8 mouse cellular contexts compared by ENCODE assay signal in genomic region chr9:104379532-104380162, GRCm38 (mm10). TPM values are rescaled to one million over a fixed set of nuclear protein-coding genes. Genes with fewer than 3 reads are reported as not detected.
A peak's percentile ranks its signal among the peaks of the same experiment; 100 is the strongest.
DNase-seq lines count a peak whose midpoint lies in the region; ATAC-seq and TF ChIP-seq lines count a peak whose summit lies in the region.

No protein-coding gene starts in this region.

- H3K9me3 ChIP-seq in lung, embryonic 14.5 days (ENCODE audit: low read depth, low read length), result no peaks in the 10 kb centered on the region
- no peaks in the 10 kb centered on the region for H3K9me3 ChIP-seq in MEL (replicated peaks; ENCODE audit: insufficient read depth, low read length)
- no peaks in the 10 kb centered on the region for H3K9me3 ChIP-seq in embryonic facial prominence, embryonic 11.5 days (replicated peaks; ENCODE audit: control insufficient read depth, low read length)

- WGBS in lung, embryonic 14.5 days, result 56% methylated on average over 9 of the region's 9 CpGs
- WGBS in lung, adult 2 months, result 58% methylated on average over 9 of the region's 9 CpGs
- 66% methylated on average over 9 of the region's 9 CpGs for WGBS in embryonic facial prominence, embryonic 11.5 days

- peak; percentile 64 for TF ChIP-seq RAD21 in MEL (IDR thresholded peaks at IDR 0.05; ENCODE audit: low read depth, low read length)

- no peak overlapping the region for H3K27ac ChIP-seq in lung, embryonic 14.5 days (ENCODE audit: low read depth)
- H3K27ac ChIP-seq in MEL (ENCODE audit: control insufficient read depth, low read depth, low read length), result no peak overlapping the region
- no peak overlapping the region for H3K27ac ChIP-seq in embryonic facial prominence, embryonic 11.5 days (replicated peaks; ENCODE audit: low read depth, low read length)

- TF ChIP-seq CTCF in lung, embryonic 14.5 days (IDR thresholded peaks at IDR 0.05; ENCODE audit: low read depth), result peak; percentile 53
- TF ChIP-seq CTCF in lung, adult 2 months (IDR thresholded peaks at IDR 0.05; ENCODE audit: insufficient read depth, low read length), result no peak
- TF ChIP-seq CTCF in MEL (IDR thresholded peaks at IDR 0.05 in 2 of 3, conservative IDR thresholded peaks at IDR 0.05 in 1 of 3; ENCODE audit: control insufficient read depth in 1 of 3, insufficient read depth in 1 of 3, low read depth in 2 of 3, low read length in 3 of 3, poor library complexity in 1 of 3, severe bottlenecking in 1 of 3), result peak; percentile 10 to 69 (median 36); a peak in 3 of 6 replicates

- no peak for TF ChIP-seq POLR2A in lung, adult 2 months (IDR thresholded peaks at IDR 0.05; ENCODE audit: borderline replicate concordance, extremely low read depth, low read depth, low read length)
- no peak for TF ChIP-seq POLR2A in MEL (IDR thresholded peaks at IDR 0.05; ENCODE audit: control insufficient read depth in 1 of 2, insufficient read depth in 1 of 2, low read depth in 1 of 2, low read length in 2 of 2, poor library complexity in 1 of 2)

- no peak overlapping the region for H3K9ac ChIP-seq in lung, embryonic 14.5 days
- H3K9ac ChIP-seq in MEL (ENCODE audit: control insufficient read depth, low read depth, low read length, poor library complexity, severe bottlenecking), result no peak overlapping the region
- H3K9ac ChIP-seq in embryonic facial prominence, embryonic 11.5 days (replicated peaks; ENCODE audit: low read length), result no peak overlapping the region

- H3K4me3 ChIP-seq in lung, embryonic 14.5 days (ENCODE audit: low read depth, low read length), result no peak overlapping the region
- H3K4me3 ChIP-seq in lung, adult 2 months (replicated peaks; ENCODE audit: extremely low read depth, low read depth, low read length), result no peak overlapping the region
- H3K4me3 ChIP-seq in MEL (ENCODE audit: control insufficient read depth in 1 of 2, insufficient read depth in 1 of 2, low read depth in 2 of 2, low read length in 2 of 2), result no peak overlapping the region
- H3K4me3 ChIP-seq in embryonic facial prominence, embryonic 11.5 days (ENCODE audit: low read depth, low read length), result no peak overlapping the region

- H3K4me2 ChIP-seq in lung, embryonic 14.5 days, result no peak overlapping the region
- H3K4me2 ChIP-seq in embryonic facial prominence, embryonic 11.5 days (ENCODE audit: low read depth, low read length), result no peak overlapping the region

- H3K4me1 ChIP-seq in lung, embryonic 14.5 days (ENCODE audit: insufficient read depth), result no peaks in the 10 kb centered on the region
- H3K4me1 ChIP-seq in lung, adult 2 months (ENCODE audit: control insufficient read depth, insufficient read depth, low read length), result no peaks in the 10 kb centered on the region
- no peaks in the 10 kb centered on the region for H3K4me1 ChIP-seq in MEL (ENCODE audit: control insufficient read depth in 1 of 2, insufficient read depth in 2 of 2, low read length in 2 of 2)
- no peaks in the 10 kb centered on the region for H3K4me1 ChIP-seq in embryonic facial prominence, embryonic 11.5 days (ENCODE audit: control insufficient read depth, insufficient read depth, low read length)

- H3K27me3 ChIP-seq in lung, embryonic 14.5 days (ENCODE audit: insufficient read depth, low read length), result no peaks in the 10 kb centered on the region
- no peaks in the 10 kb centered on the region for H3K27me3 ChIP-seq in MEL (ENCODE audit: control insufficient read depth in 1 of 2, insufficient read depth in 2 of 2, low read length in 2 of 2)
- no peaks in the 10 kb centered on the region for H3K27me3 ChIP-seq in embryonic facial prominence, embryonic 11.5 days (ENCODE audit: control insufficient read depth, insufficient read depth, low read length)

- 0 out of 4 replicates have a peak, but pooled peaks of 1 of the 2 experiments have one; percentile 8 for TF ChIP-seq EP300 in MEL (IDR thresholded peaks at IDR 0.05; ENCODE audit: low read depth in 1 of 2, low read length in 2 of 2)

- H3K79me2 ChIP-seq in MEL (ENCODE audit: control insufficient read depth, insufficient read depth, low read length, poor library complexity), result no peaks in the 10 kb centered on the region

- H3K36me3 ChIP-seq in lung, embryonic 14.5 days (ENCODE audit: insufficient read depth), result no peaks in the 10 kb centered on the region
- peaks cover 0 to 2% of the 10 kb centered on the region in 2 experiments; a peak in 2 of 4 replicates for H3K36me3 ChIP-seq in MEL (ENCODE audit: control insufficient read depth in 1 of 2, insufficient read depth in 2 of 2, low read length in 2 of 2)
- no peaks in the 10 kb centered on the region for H3K36me3 ChIP-seq in embryonic facial prominence, embryonic 11.5 days (replicated peaks; ENCODE audit: control insufficient read depth, insufficient read depth, low read depth, low read length)

- peak; percentile 8 for DNase-seq in gastrocnemius, postnatal 14 days
- DNase-seq in gastrocnemius, postnatal 25 days, result no peak
- DNase-seq in lung, embryonic 14.5 days, result peak; percentile 77
- no peak for DNase-seq in lung, adult 2 months
- peak; percentile 68 for DNase-seq in MEL (ENCODE audit: low read depth, low spot score)
- DNase-seq in embryonic facial prominence, embryonic 11.5 days (ENCODE audit: low spot score), result peak; percentile 69
- DNase-seq in retina, postnatal 7 days (ENCODE audit: low read depth, low spot score), result peak; percentile 6
- no peak for DNase-seq in spleen, postnatal 36 days (ENCODE audit: low spot score in 2 of 2)

- ATAC-seq in lung, embryonic 14.5 days (ENCODE audit: insufficient read depth), result no peak
- no peak for ATAC-seq in embryonic facial prominence, embryonic 11.5 days (replicated peaks; ENCODE audit: insufficient number of reproducible peaks, low FRiP score, low TSS enrichment, low read depth)

- intact Hi-C loops in gastrocnemius, postnatal 14 days (cut with DNase I; ENCODE audit: low total_unique reads), result no loop called here

TF ChIP-seq in MEL, 35 proteins besides CTCF, POLR2A, EP300 and RAD21:
- peak; percentile 81 for TF ChIP-seq MAX (IDR thresholded peaks at IDR 0.05; ENCODE audit: low read length)
- no peak for TF ChIP-seq MXI1 (IDR thresholded peaks at IDR 0.05; ENCODE audit: low read depth, low read length)
- TF ChIP-seq POLR2AphosphoS5 (IDR thresholded peaks at IDR 0.05; ENCODE audit: borderline replicate concordance, low read depth, low read length), result no peak
- TF ChIP-seq USF1 (IDR thresholded peaks at IDR 0.05; ENCODE audit: low read depth, low read length), result peak; percentile 61
- no peak for TF ChIP-seq MAZ (IDR thresholded peaks at IDR 0.05; ENCODE audit: low read depth, low read length)
- TF ChIP-seq MYB (IDR thresholded peaks at IDR 0.05; ENCODE audit: low read depth, low read length), result no peak
- TF ChIP-seq BHLHE40 (IDR thresholded peaks at IDR 0.05; ENCODE audit: borderline replicate concordance, low read depth, low read length), result peak; percentile 30; the same call in 1 of the 2 replicates
- TF ChIP-seq MYC (IDR thresholded peaks at IDR 0.05; ENCODE audit: low read depth, low read length), result 0 out of 2 replicates have a peak, but pooled peaks have one; percentile 59
- TF ChIP-seq TBP (IDR thresholded peaks at IDR 0.05; ENCODE audit: low read depth, low read length), result no peak
- TF ChIP-seq TCF12 (IDR thresholded peaks at IDR 0.05; ENCODE audit: low read depth, low read length), result no peak
- TF ChIP-seq SIN3A (IDR thresholded peaks at IDR 0.05; ENCODE audit: low read length), result no peak
- TF ChIP-seq GABPA (IDR thresholded peaks at IDR 0.05; ENCODE audit: low read depth, low read length), result no peak
- TF ChIP-seq ELF1 (IDR thresholded peaks at IDR 0.05; ENCODE audit: low read depth, low read length), result no peak
- no peak for TF ChIP-seq MEF2A (IDR thresholded peaks at IDR 0.05; ENCODE audit: extremely low read depth, insufficient replicate concordance, low read depth, low read length, poor library complexity, severe bottlenecking)
- peak; percentile 34 for TF ChIP-seq ZC3H11A (IDR thresholded peaks at IDR 0.05; ENCODE audit: low read depth, low read length)
- TF ChIP-seq RCOR1 (IDR thresholded peaks at IDR 0.05; ENCODE audit: low read depth, low read length), result no peak
- no peak for TF ChIP-seq ZKSCAN1 (IDR thresholded peaks at IDR 0.05; ENCODE audit: low read depth, low read length)
- peak; percentile 51 for TF ChIP-seq SMC3 (IDR thresholded peaks at IDR 0.05; ENCODE audit: low read depth, low read length)
TF ChIP-seq in MEL: peak in this region for 6.

RNA-seq across cellular contexts. Expression of gene Acpp, which starts 42.1 kb away (rescaled TPM):
- total RNA-seq in gastrocnemius, postnatal 14 days (2021), result under 1 TPM; 0.06 to 0.27 TPM
- not detected for total RNA-seq in gastrocnemius, postnatal 25 days (2021)
- 0.21 and 0.26 TPM in 2 replicates for polyA plus RNA-seq in lung, embryonic 14.5 days (2014; fragmentation: Nextera tagmentation; extraction: Ambion mirVana)
- 2.5 and 4.4 TPM in 2 replicates for polyA plus RNA-seq in lung, adult 2 months (2012; rRNA removed)
- total RNA-seq in MEL (2012; rRNA removed), result not detected in 2 replicates
- under 1 TPM in 1 of 2 experiments, not detected in 1; 0.03 TPM for polyA plus RNA-seq in MEL (2012; ENCODE audit: insufficient read depth in 1 of 2, insufficient read length in 2 of 2, low read depth in 1 of 2, low replicate concordance in 2 of 2, missing spikeins in 1 of 2)
- 0.68 and 1.1 TPM in 2 replicates for polyA plus RNA-seq in embryonic facial prominence, embryonic 11.5 days (2014; fragmentation: Nextera tagmentation; extraction: Ambion mirVana)

Comparison
In these comparisons a context has a peak if more than half of its experiments do, and no peak if none do; other contexts are left out.
1. DNase-seq: peak in gastrocnemius, postnatal 14 days (single experiment), lung, embryonic 14.5 days (single experiment), MEL (single experiment), embryonic facial prominence, embryonic 11.5 days (single experiment) and retina, postnatal 7 days (single experiment); none in gastrocnemius, postnatal 25 days (single experiment), lung, adult 2 months (single experiment) and spleen, postnatal 36 days (0 of 2).